Mouse (Mus musculus): Measurements from ENCODE around the gene Add1.

The Add1 gene

DNA sequence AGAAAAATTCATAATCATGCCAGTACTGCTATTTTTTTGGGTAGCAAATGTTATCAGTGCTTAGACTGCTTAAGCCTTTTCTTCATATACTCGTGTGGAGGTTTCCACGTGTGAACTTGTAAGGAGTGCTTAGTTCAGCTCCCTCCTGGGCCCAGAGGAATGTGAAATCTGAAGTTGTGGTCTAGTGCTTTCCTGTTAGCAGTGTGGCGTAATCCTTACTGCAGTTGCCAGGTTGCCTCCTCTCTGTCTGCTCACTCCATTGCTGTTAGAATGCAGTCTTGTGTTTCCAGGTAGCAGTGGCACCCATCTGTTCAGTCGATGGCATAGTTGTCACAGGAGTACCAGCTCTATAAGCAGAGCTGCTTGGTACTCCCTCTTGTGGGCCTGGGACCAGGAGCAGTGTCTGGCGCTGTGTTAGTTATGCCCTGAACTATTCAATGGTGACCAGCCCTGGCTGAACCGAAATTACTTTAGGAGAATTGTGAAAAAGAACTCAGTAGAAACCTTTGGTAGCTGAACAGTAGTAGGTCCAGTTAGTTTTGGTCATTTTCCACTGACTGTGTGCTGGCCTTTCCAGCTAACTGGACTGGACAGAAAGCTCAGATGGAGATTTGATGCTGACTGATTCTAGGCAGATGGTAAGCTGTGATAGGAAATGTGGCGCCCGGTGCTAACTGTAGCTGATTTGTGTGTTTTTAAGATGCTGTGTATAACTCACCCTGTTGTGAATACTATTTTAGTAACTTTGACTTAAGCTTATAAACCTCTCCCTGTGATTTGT, 33.8 kb downstream of the Add1 start:
- no peak for DNase-seq (ENCODE audit: low read depth, low spot score)

DNA sequence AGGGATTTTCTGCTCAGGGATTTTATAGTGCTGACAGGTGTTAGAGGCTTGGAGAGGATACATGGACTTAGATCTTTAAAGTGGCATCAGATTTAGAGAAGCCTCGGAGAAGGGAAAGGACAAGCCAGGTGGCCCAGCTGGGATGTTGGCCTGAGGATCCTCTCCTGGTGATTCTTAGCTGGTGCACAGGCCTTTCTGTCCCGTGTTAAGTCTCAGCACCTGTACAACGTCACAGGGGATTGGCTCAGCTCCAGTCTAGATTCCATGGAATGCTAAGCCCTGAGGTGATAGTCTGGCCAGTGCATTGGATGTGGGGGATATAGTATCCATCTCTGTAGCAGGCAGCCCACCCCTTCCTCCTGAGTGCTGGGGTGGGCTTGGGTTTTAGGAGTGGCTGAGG, 34.8 kb downstream of the Add1 start:
- no peak for DNase-seq (ENCODE audit: low read depth, low spot score)

DNA sequence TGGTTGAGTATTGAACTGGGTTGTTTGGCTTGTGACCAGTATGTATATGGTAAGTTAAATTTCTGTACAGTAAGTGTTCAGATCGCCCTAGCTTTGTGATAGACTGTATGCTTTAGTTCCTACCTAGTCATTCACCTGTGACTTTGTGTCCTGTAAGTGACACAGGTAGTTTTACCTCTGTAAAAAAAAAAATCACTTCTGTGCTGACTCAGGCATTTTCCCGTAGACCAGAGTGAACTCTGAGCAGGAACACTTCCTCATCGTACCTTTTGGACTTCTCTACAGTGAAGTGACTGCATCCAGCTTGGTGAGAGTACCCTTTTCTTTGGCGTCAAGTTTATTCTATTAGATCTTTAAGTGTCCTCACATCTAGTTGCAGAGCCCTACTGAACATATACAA, 36.5 kb downstream of the Add1 start:
- no peak for DNase-seq (ENCODE audit: low read depth, low spot score)

DNA sequence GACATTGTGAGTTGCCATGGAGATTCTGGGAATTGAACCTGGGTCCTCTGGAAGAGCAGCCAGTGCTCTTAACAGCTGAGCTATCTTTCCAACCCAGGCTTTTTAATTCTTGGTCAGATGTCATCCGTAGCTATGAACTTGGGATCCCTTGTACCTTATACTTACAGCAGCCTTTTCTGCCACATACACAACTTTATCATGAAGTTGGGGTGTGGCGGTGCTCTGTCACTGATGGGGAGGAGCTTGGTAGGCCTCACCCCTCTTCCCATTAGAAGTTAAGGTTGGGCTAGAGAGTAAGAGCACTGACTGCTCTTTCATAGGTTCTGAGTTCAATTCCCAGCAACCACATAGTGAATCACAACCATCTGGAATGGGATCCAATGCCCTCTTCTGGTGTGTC, 59.5 kb downstream of the Add1 start:
- peak; percentile 58 for DNase-seq (ENCODE audit: low read depth, low spot score)

DNA sequence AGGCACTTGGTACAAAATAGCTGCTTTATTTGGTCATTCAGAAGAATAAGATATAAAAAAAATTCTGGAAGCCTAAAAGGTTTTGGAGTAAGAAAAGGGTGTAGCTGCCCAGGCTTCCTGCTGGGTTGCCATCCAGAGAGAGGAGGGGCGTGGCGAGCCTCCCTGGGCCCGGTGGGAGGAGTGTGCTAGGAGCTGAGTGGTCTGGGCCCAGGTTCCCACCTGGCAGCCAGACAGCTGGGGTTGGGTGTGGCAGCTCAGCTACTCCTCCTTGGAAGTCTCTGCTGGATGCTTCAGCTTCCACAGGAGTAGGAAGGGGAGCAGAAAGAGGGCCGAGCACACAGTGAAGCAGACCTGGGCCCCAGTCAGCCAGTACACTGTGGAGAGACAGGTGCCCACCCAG, 60.2 kb downstream of the Add1 start:
- no peak for DNase-seq (ENCODE audit: low read depth, low spot score)

DNA sequence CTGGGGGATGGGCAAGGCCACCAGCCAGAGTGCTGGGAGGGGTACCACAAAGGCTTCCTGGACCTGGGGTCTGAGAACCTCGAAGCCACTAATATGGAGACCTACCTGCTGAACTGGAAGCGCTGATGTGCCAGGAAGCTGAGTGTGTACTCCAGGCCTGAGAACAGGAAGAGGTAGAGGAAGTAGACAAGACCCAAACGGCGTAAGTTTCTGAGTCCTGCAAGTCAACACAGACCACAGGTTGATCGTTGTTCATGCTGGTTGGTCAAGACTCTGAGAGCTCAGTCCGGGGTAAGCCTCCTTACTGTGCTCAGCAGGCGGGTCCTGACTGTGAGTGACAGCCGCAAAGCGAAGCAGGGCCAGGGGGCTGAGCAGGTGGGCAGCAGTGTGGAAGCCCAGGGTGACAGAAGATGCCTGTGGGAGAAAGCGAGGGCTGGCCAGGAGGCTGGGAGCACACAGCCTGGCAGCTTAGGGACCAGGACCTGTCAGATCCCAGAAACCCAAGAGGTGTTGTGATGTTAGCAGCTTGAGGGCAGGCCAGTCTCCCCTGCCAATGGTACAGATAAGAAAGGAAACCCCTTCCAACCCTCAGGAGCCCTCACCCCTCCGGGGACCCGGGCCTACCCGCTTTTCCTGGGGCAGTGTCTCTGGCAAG, 61.4 kb downstream of the Add1 start:
- DNase-seq (ENCODE audit: low read depth, low spot score): no peak

DNA sequence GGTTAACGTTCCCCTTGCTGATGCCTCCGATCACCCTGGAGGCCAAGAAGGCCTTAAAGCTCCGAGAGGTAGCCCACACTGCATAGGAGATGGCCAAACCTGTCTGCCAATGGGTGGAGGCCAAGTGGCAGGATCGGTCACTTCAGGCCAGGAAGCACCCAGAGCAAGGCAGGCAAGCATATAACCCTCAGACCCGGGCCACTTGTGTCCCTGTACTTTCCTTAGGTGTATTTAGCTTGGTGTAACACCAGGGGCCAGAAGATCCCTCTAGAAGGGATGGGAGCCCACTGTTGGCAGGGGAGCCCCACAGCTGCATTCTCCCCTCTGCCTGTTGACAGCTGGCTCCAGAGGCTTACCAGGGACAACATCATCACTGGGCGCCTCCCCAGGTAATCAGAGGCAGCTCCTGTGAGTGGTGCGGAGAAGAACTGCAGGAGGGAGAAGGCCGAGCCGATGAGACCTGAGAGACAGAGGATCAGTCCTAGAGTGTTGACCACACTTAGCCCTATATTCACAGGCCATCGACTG, 62.3 kb downstream of the Add1 start:
- DNase-seq (ENCODE audit: low read depth, low spot score): no peak

DNA sequence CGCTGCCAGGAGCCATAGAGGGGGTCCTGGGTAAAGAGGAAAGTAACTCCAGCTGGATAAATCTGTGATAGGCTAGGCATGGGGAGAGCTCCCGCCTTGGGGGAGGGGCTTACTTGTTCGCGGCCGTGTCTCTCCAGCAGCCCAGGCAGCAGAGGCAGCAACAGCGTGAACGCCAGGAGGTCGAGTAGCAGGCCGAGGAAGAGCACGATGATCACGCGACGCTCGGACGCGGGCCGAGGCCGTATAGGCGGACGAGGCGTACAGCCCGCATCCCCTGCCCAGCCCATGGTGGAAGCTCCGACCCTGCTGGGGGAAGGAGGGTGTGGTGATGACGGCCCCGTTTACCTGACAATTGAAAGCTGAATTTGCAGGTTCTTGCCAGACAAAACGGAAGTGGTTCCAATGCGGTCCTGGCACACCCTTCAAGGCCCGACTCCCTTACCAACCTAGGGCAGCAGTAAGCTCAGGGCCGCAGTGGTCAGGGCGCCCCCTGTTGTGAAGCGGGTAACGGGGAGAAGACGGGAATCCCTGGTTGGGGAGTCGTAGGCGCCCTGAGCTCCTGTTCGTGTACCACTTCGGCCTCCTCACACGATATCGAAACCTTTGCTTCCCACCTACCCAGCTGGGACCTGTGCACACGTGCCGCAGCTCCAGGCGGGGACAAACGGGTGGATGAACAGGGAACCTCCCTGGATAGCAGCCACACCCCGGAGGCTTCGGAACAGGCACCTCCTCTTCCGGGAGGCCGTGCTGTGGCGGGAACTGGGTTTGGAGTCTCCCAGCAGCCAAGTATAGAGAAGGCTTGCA, 63.2 kb downstream of the Add1 start, which contains the start of gene Mfsd10:
Mfsd10 (minus strand) TSS at position 732 of the 807 bp plus-strand sequence.
- peak; percentile 71 for DNase-seq (ENCODE audit: low read depth, low spot score)

DNA sequence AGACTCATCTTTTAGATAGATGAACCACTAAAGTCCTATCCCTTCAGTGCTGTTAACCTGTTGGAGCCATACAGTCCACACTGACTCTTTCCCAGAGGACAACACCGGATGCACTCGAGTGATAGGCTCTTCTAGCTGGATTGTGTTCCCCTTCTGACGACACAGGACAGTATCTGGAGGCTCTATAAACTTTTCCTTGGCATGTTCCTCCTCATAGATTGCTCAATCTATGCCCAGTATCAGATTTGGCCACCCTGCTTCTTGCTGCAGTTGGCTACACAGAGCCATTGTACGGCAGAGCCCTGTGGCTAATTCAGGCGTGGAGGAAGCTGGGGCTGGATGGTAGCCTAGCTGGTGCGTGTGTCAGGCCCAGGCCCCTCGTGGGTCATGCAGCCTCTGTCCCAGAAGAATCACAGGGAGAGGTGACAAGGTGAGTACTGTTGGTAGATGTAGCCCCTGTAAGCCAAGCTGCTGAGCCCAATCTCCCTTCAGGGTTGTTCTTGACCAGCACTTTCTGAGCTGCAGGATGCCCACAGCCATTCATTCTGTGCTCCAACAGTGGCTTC, 64.2 kb downstream of the Add1 start:
- DNase-seq (ENCODE audit: low read depth, low spot score): no peak

DNA sequence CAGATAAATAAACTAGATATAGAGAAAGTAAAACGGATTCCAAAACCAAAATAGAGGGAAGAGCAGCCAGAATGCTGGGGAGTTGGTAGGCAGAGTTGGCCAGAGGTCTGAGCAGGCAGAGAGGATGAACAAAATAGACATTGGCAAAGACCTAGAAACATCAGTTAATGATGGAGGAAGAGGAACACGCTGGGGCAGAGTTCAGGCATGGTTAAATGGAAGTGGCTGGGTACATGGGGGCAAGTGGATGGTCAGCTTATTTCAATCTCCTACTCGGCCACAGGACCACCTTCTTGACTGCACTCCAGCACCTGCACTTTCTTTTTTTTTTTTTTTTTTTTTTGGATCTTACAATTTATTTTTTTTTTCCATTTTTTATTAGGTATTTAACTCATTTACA, 68.5 kb downstream of the Add1 start:
- DNase-seq (ENCODE audit: low read depth, low spot score): no peak

DNA sequence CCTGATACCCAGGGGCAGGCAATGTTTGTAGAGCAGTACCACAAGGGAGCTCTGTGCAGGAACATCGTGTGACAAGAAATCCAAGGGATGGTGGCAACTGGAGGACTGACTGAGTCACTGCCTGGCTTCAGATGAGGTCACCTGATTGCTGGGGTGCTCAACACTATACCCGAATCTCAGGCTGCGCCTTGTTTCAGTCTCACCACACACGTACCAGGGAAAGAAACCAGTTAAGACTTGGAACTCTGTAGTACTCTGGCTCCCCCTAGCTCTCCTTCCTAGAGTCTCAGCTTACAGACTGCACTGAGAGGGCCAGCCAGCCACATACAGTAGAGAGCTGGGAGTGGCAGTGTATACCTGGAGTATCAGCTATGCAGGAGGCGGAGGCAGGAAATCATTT, 69.5 kb downstream of the Add1 start:
- no peak for DNase-seq (ENCODE audit: low read depth, low spot score)

DNA sequence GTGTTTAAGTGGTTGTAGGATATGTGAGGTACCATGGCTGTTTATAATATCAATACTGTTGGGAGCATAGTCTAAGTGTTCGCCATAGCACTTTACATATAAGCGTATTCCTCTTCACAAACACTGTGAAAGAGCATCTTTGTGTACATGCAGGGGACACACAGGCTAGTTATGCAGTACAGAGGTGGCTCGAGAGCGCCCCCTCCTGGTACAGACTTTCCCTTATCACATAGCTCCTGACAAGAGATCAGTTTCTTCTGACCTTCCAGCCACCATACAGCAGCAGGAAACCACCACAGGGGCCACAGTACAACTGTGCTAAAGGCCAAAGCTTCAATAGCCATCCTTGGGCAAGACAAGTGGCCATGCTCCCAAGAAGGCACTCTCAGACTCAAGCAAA, 74.1 kb downstream of the Add1 start:
- peak; percentile 71 for DNase-seq (ENCODE audit: low read depth, low spot score)

DNA sequence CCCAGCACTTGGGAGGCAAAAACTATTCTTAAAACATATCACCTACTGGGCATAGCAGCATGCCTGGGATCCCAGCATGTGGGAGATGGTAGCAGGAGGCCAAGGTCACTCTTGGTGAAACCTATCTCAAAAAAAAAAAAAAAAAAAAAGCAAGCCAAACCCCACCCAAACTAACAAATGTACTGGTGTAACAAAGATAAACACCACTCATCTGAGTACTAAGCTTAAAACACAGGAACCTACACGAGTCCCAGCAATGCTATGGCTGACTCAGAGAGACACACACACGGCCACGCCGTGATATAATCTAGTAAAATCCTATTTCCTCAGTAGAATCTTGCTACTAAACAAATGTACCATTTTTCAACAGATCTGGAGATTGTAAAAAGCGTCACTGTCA, 79.5 kb downstream of the Add1 start:
- no peak for DNase-seq (ENCODE audit: low read depth, low spot score)

DNA sequence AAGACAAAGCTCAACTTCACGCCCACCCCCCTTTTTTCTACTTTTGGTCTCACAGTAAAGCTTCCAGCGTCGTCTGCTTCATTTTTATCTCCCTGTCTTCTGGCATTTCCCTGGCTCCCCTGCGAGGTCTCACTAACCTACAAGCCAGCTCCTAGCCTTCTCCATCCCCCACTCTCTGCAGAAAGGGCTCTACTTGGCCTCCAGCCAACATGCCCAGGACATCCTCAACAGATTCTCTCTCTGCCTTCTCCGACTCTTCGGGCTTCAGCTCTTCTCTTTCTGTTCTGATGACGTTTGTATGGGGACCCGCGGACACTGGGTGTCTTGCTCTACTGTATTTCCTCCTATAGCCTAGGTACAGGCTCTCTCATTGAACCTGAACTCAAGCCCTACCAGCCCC, 81.4 kb downstream of the Add1 start:
- no peak for DNase-seq (ENCODE audit: low read depth, low spot score)

DNA sequence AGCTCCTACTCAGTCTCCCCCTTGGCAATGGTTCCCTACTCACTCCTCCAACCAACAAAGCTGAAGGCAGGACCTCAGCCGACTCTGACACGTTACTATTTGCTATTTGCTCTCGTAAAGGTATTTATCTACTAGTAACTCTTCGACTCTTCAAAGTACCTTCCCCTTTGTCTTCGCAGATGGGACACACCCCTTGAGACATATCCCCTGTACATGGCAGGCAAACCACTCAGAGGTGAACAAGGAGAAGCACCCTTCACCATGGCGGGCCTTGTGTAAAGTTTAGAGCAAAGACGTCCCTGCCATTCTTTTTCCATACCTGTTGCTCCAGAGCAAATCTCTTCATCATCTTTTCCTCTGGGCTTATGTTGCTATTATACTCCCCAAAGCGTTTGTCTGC, 84.1 kb downstream of the Add1 start:
- no peak for DNase-seq (ENCODE audit: low read depth, low spot score)

DNA sequence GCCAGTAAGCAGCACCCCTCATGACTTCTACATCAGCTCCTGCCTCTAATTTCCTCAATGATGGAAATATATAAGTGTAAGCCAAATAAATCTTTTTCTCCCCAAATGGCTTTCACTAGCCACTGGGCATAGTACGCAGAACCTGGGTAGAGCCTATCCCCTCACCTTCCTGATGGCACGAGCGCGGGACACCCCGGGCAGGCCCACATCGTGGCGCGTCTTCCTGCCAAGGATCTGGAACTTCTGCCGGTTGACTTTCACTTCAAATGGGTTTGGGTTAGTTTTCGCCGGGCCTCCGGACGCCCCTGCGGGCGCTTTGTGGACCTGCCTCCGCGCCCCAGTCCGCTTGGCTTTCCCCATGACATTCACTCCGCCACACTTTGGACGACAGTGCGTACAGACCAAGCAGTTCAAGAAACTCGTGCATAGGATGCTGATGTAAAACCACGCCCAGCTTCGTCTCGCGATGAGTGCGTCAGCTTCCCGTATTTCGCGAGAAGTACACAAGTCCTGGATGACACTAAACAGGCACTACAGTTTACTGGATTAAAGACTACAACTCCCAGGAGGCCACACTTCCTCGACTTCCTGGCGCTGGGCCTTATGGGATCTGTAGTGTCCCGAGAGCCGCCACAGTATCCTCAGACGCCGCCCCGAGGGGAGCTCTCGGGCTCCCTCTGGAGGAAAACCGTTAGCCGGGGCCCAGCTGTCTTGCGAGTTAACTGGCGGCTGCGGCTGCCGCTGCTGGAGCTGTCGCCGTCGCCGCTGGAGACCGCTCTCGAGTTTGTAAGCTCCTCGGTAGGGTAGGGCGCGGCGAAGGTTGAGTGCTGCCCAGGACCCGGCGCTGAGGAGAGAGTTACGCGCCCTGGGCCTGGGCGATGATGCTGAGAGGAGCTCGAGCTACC, 86.5 kb downstream of the Add1 start, which contains the start of the genes Nop14 and Grk4:
Nop14 (minus strand) TSS at position 463 of the 905 bp plus-strand sequence.
Grk4 (plus strand) TSS at position 694 of the 905 bp plus-strand sequence.
- peak; percentile 99 for DNase-seq (ENCODE audit: low read depth, low spot score)

DNA sequence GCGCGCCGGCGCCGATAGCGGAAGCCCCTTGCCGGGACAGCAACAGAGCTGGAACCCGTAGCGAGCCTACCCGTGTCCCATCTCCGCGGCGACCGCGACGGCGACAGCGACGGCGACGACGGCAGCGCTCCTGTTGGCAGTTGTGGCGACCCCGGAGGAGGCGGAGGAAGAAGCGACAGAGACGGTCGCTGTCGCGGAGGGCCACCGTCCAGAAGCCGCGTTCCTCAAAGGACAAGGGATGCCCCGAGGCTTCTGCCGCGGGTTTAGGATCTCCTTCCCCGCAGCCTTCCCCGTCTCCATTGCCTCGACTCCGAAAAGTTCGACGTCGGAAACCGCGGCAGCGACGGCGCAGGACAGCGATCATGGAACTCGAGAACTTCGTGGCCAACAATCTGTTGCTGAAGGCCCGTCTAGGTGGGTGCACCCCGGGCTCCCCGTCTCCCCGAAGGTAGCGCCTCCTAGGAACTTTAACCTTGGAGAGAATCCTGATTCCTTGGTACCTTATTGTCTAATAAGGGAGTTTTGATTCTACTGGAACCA, 87.2 kb downstream of the Add1 start:
- peak; percentile 43 for DNase-seq (ENCODE audit: low read depth, low spot score)

DNA sequence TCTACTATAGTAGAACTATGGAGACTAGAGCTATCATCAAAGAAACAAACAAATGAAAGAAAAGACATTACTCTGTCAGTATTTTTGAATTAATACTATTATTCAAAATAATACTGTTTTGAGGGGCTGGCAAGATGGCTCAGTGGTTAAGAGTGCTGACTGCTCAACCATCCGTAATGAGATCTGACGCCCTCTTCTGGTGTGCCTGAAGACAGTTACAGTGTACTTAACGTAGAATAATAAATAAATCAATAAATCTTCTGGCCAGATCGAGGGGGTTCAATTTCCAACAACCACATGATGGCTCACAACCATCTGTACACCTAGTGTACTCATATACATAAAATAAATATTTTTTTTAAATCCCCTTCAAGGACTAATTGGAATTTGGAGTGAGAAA, 88.4 kb downstream of the Add1 start:
- no peak for DNase-seq (ENCODE audit: low read depth, low spot score)

DNA sequence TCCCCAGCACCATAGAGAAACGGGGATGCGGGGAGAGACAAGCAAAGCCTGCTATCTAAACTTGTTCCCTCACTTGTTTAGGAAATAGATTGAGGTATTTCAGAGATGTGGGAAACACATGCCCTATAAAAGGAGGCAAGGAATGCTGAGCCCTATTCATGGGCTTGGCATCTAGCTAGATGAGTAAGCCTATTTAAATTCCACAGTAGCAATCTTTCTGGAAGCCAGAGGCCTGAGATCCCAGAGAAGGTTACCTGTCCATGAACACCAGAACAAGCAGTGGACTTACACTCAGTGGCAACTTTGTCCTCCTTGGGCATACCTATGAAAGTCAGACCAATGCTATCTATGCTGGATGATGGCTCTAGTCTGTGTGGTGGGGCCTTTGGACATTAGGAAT, 89.8 kb downstream of the Add1 start:
- DNase-seq (ENCODE audit: low read depth, low spot score): no peak

DNA sequence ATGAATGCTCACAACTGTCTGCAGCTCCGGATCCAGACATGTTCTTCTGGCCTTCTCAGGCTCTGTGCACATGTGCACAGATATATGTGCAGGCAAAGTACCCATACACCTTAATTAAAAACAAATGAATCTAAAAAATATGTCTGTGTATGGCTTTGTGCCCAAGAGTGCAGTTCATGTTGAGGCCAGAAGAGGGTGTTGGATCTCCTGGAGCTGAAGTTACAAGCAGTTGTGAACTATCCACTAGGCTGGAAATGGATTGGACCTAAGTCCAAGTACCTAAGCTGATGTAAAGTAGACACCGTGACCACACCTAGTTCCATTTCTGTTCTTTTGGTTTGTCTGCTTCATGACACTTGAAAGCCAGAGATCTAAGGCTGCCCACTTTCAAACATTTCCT, 96.0 kb downstream of the Add1 start:
- DNase-seq (ENCODE audit: low read depth, low spot score): no peak
